Mouse (Mus musculus) midbrain, embryonic 15.5 days (tissue): ENCODE data around the gene Micall1. TPM values are rescaled to one million over a fixed set of nuclear protein-coding genes. Genes with fewer than 3 reads are reported as not detected.

Experiments used
- ATAC-seq: fragments of 200-750 bp; cut with Nextera tagmentation; replicated peaks from 2 replicates; pipeline ENCODE4 v1.8.0; 2017; ENCODE audit warnings: moderate TSS enrichment
- H3K27ac ChIP-seq: fragments of 300-500 bp; sonication (generic); 2 replicates; pipeline ENCODE4 v1.5.1; 2015; ENCODE audit warnings: mild to moderate bottlenecking, inconsistent platforms
- H3K27me3 ChIP-seq: fragments of 300-500 bp; sonication (generic); replicated peaks from 2 replicates; pipeline ENCODE4 v1.6.1; 2015; ENCODE audit warnings: inconsistent platforms
- H3K36me3 ChIP-seq: fragments of 300-500 bp; sonication (generic); replicated peaks from 2 replicates; pipeline ENCODE4 v1.6.1; 2015; ENCODE audit warnings: inconsistent platforms
- H3K4me1 ChIP-seq: fragments of 300-500 bp; sonication (generic); 2 replicates; pipeline ENCODE4 v1.6.1; 2015; ENCODE audit warnings: inconsistent platforms
- H3K4me2 ChIP-seq: fragments of 300-500 bp; sonication (generic); 2 replicates; pipeline ENCODE4 v1.6.1; 2015; ENCODE audit warnings: inconsistent platforms, mild to moderate bottlenecking, moderate library complexity
- H3K4me3 ChIP-seq: fragments of 300-500 bp; sonication (generic); 2 replicates; pipeline ENCODE4 v1.5.1; 2015; ENCODE audit warnings: mild to moderate bottlenecking, inconsistent platforms
- H3K9ac ChIP-seq: fragments of 300-500 bp; sonication (generic); 2 replicates; pipeline ENCODE4 v1.6.1; 2015; ENCODE audit warnings: mild to moderate bottlenecking, inconsistent platforms
- H3K9me3 ChIP-seq: fragments of 300-500 bp; sonication (generic); 2 replicates; pipeline ENCODE4 v1.6.1; 2016; ENCODE audit warnings: inconsistent platforms
- WGBS: fragments of 180-500 bp; shearing (Covaris S2); methylation state at CpG from one replicate; pipeline ENCODE4 v1.1.7; 2015; ENCODE audit warnings: mixed read lengths; 5-methylcytosine and 5-hydroxymethylcytosine counted together
- polyA plus RNA-seq: library from polyadenylated mRNA; unstranded; fragments of >200 nt; fragmentation: Nextera tagmentation; extraction: Ambion mirVana; gene quantifications from 2 replicates; pipeline ENCODE4 v1.2.1, GENCODE M21; 2015

Gene Micall1
- polyA plus RNA-seq, 1 experiment from 2014 or later: 15.8 TPM

GRCm38 (mm10) chr15:79162822-79163221, 54.1 kb downstream of the Micall1 start:
- Histone ChIP-seq H3K27me3 (peaks cover 43% of the 10 kb centered on the region), H3K9ac (no peak overlapping the region), H3K36me3 (no peaks in the 10 kb centered on the region), H3K9me3 (no peaks in the 10 kb centered on the region), H3K4me2 (no peak overlapping the region), H3K27ac (no peak overlapping the region), H3K4me3 (no peak overlapping the region), H3K4me1 (peaks cover 6% of the 10 kb centered on the region; the same call in 1 of the 2 replicates)
- no peak for ATAC-seq
- WGBS: 50% methylated on average over 14 of the region's 14 CpGs

- peaks cover 6% of the 10 kb centered on the region; the same call in 1 of the 2 replicates for H3K4me1 ChIP-seq
- no peaks in the 10 kb centered on the region for H3K36me3 ChIP-seq
- H3K4me3 ChIP-seq: no peak overlapping the region
- WGBS: 6% methylated on average over 13 of the region's 15 CpGs
- H3K4me2 ChIP-seq: no peak overlapping the region
- peaks cover 43% of the 10 kb centered on the region for H3K27me3 ChIP-seq
- H3K27ac ChIP-seq: no peak overlapping the region
- no peak overlapping the region for H3K9ac ChIP-seq
- no peak for ATAC-seq
- H3K9me3 ChIP-seq: no peaks in the 10 kb centered on the region
These were observed 55.6 kb downstream of the Micall1 start for GRCm38 (mm10) chr15:79164251-79164650.

GRCm38 (mm10) chr15:79165140-79165539, 56.4 kb downstream of the Micall1 start, which contains the start of gene Sox10:
Gene Sox10, minus strand, starts transcription at chr15:79165240.
- Histone ChIP-seq H3K9ac (no peak within 1 kb of the TSS; the same call in 1 of the 2 replicates), H3K4me1 (peaks cover 6% of the 10 kb centered on the region; the same call in 1 of the 2 replicates), H3K27me3 (peaks cover 43% of the 10 kb centered on the region), H3K4me2 (no peak within 1 kb of the TSS), H3K9me3 (no peaks in the 10 kb centered on the region), H3K27ac (no peak within 1 kb of the TSS), H3K36me3 (no peaks in the 10 kb centered on the region), H3K4me3 (no peak within 1 kb of the TSS)
- WGBS: 35% methylated on average over 5 of the region's 5 CpGs
- no peak for ATAC-seq

- Histone ChIP-seq H3K4me1 (peaks cover 6% of the 10 kb centered on the region; the same call in 1 of the 2 replicates), H3K9me3 (no peaks in the 10 kb centered on the region), H3K27ac (no peak overlapping the region), H3K4me2 (no peak overlapping the region), H3K27me3 (peaks cover 39% of the 10 kb centered on the region), H3K4me3 (no peak overlapping the region), H3K9ac (no peak overlapping the region), H3K36me3 (no peaks in the 10 kb centered on the region)
- WGBS: 54% methylated on average over 8 of the region's 8 CpGs
- ATAC-seq: no peak
These were observed 58.0 kb downstream of the Micall1 start for GRCm38 (mm10) chr15:79166712-79167111.

- ATAC-seq: no peak
- Histone ChIP-seq H3K4me1 (no peaks in the 10 kb centered on the region), H3K27ac (no peak overlapping the region), H3K36me3 (no peaks in the 10 kb centered on the region), H3K4me2 (no peak overlapping the region), H3K4me3 (no peak overlapping the region), H3K27me3 (0 out of 2 replicates have a peak, but pooled peaks cover 2% of the 10 kb centered on the region), H3K9ac (no peak overlapping the region), H3K9me3 (no peaks in the 10 kb centered on the region)
- 43% methylated on average over 6 of the region's 6 CpGs for WGBS
These were observed 68.2 kb downstream of the Micall1 start for GRCm38 (mm10) chr15:79176905-79177304.

GRCm38 (mm10) chr15:79185213-79185612, 76.5 kb downstream of the Micall1 start:
- H3K27me3 ChIP-seq: no peaks in the 10 kb centered on the region
- 84% methylated on average over 10 of the region's 10 CpGs for WGBS
- no peaks in the 10 kb centered on the region for H3K4me1 ChIP-seq
- no peak overlapping the region for H3K4me3 ChIP-seq
- no peak for ATAC-seq
- H3K9ac ChIP-seq: no peak overlapping the region
- no peaks in the 10 kb centered on the region for H3K36me3 ChIP-seq
- no peak overlapping the region for H3K4me2 ChIP-seq
- no peaks in the 10 kb centered on the region for H3K9me3 ChIP-seq
- H3K27ac ChIP-seq: no peak overlapping the region

Other genes with a start within 250 kb of the Micall1 start
- gene Gga1, start 231.7 kb upstream of the Micall1 start, polyA plus RNA-seq: 50.7 and 50.8 TPM in 2 replicates
- not detected in 2 replicates for gene Gm49510, start 209.2 kb upstream of the Micall1 start, polyA plus RNA-seq
- gene Sh3bp1, start 209.1 kb upstream of the Micall1 start, polyA plus RNA-seq: 3.6 and 4.2 TPM in 2 replicates
- 112 and 125 TPM in 2 replicates for gene Pdxp, start 195.0 kb upstream of the Micall1 start, polyA plus RNA-seq
- 80.4 and 93.5 TPM in 2 replicates for gene Lgals1, start 182.2 kb upstream of the Micall1 start, polyA plus RNA-seq
- gene Nol12, start 174.0 kb upstream of the Micall1 start, polyA plus RNA-seq: 62.5 and 65.8 TPM in 2 replicates
- 51.7 and 55.5 TPM in 2 replicates for gene Triobp, start 161.2 kb upstream of the Micall1 start, polyA plus RNA-seq
- gene H1f0, start 80.4 kb upstream of the Micall1 start, polyA plus RNA-seq: 183 and 198 TPM in 2 replicates
- not detected in 2 replicates for gene Galr3, start 67.0 kb upstream of the Micall1 start, polyA plus RNA-seq
- gene Ankrd54, start 46.0 kb upstream of the Micall1 start, polyA plus RNA-seq: 61.0 and 64.3 TPM in 2 replicates
- gene Eif3l, start 33.7 kb upstream of the Micall1 start, polyA plus RNA-seq: 165 and 167 TPM in 2 replicates
- gene Polr2f, start 32.1 kb downstream of the Micall1 start, polyA plus RNA-seq: 229 and 243 TPM in 2 replicates
- gene 1700088E04Rik, start 32.4 kb downstream of the Micall1 start, polyA plus RNA-seq: 15.1 and 19.1 TPM in 2 replicates
- gene Sox10, start 56.3 kb downstream of the Micall1 start, polyA plus RNA-seq: 2.9 TPM in 2 replicates
- 105 and 108 TPM in 2 replicates for gene Pick1, start 120.3 kb downstream of the Micall1 start, polyA plus RNA-seq
- gene Gm49486, start 120.5 kb downstream of the Micall1 start, polyA plus RNA-seq: 0.78 and 1.6 TPM in 2 replicates
- gene Slc16a8, start 145.9 kb downstream of the Micall1 start, polyA plus RNA-seq: 0.47 and 0.54 TPM in 2 replicates
- gene Baiap2l2, start 176.6 kb downstream of the Micall1 start, polyA plus RNA-seq: 2.6 and 3.1 TPM in 2 replicates
- 29.2 and 37.1 TPM in 2 replicates for gene Pla2g6, start 219.5 kb downstream of the Micall1 start, polyA plus RNA-seq
- gene Maff, start 237.7 kb downstream of the Micall1 start, polyA plus RNA-seq: 0.80 and 1.0 TPM in 2 replicates